Mouse (Mus musculus) hindbrain, embryonic 11.5 days (tissue): ENCODE data around the gene Phf3. TPM values are rescaled to one million over a fixed set of nuclear protein-coding genes. Genes with fewer than 3 reads are reported as not detected.
"Not testable (repeated sequence)": the region's sequence is repeated elsewhere in the genome, so short reads cannot be mapped to it uniquely, and the experiment has no call there.

Experiments used
- ATAC-seq: fragments of 200-750 bp; cut with Nextera tagmentation; 2 replicates; pipeline ENCODE4 v1.8.0; 2017; ENCODE audit warnings: mild to moderate bottlenecking, moderate TSS enrichment, moderate library complexity; ENCODE audit not compliant: low FRiP score
- DNase-seq: peaks from one replicate; pipeline ENCODE4 v3.0.0-alpha.2; 2015; ENCODE audit warnings: low spot score
- H3K27ac ChIP-seq: fragments of 300-500 bp; sonication (generic); 2 replicates; pipeline ENCODE4 v1.5.1; 2014; ENCODE audit warnings: mild to moderate bottlenecking, low read depth, low read length
- H3K27me3 ChIP-seq: fragments of 300-500 bp; sonication (generic); 2 replicates; pipeline ENCODE4 v1.6.1; 2014; ENCODE audit warnings: mild to moderate bottlenecking, low read length, moderate library complexity, mixed read lengths; ENCODE audit not compliant: control insufficient read depth, insufficient read depth
- H3K36me3 ChIP-seq: fragments of 300-500 bp; sonication (generic); 2 replicates; pipeline ENCODE4 v1.6.1; 2014; ENCODE audit warnings: mild to moderate bottlenecking, low read length, moderate library complexity, mixed read lengths; ENCODE audit not compliant: control insufficient read depth, insufficient read depth
- H3K4me1 ChIP-seq: fragments of 300-500 bp; sonication (generic); replicated peaks from 2 replicates; pipeline ENCODE4 v1.6.1; 2014; ENCODE audit warnings: low read length, mixed read lengths; ENCODE audit not compliant: control insufficient read depth, insufficient read depth
- H3K4me2 ChIP-seq: fragments of 300-500 bp; sonication (generic); replicated peaks from 2 replicates; pipeline ENCODE4 v1.6.1; 2014; ENCODE audit warnings: mild to moderate bottlenecking, low read depth, low read length
- H3K4me3 ChIP-seq: fragments of 300-500 bp; sonication (generic); 2 replicates; pipeline ENCODE4 v1.5.1; 2014; ENCODE audit warnings: low read depth, low read length
- H3K9ac ChIP-seq: fragments of 300-500 bp; sonication (generic); 2 replicates; pipeline ENCODE4 v1.6.1; 2014; ENCODE audit warnings: low read depth, low read length
- H3K9me3 ChIP-seq: fragments of 300-500 bp; sonication (generic); 2 replicates; pipeline ENCODE4 v1.6.1; 2016; ENCODE audit warnings: low read length; ENCODE audit not compliant: control insufficient read depth
- WGBS: fragments of 180-500 bp; shearing (Covaris S2); extraction: QIAGEN DNeasy Blood & Tissue Kit; methylation state at CpG from one replicate; pipeline ENCODE4 v1.1.7; 2014; 5-methylcytosine and 5-hydroxymethylcytosine counted together
- polyA plus RNA-seq: library from polyadenylated mRNA; unstranded; fragments of >200 nt; fragmentation: Nextera tagmentation; extraction: Ambion mirVana; gene quantifications from 2 replicates; pipeline ENCODE4 v1.2.1, GENCODE M21; 2014

The Phf3 gene
- polyA plus RNA-seq, 1 experiment from 2014 or later = 58.0 TPM

DNA sequence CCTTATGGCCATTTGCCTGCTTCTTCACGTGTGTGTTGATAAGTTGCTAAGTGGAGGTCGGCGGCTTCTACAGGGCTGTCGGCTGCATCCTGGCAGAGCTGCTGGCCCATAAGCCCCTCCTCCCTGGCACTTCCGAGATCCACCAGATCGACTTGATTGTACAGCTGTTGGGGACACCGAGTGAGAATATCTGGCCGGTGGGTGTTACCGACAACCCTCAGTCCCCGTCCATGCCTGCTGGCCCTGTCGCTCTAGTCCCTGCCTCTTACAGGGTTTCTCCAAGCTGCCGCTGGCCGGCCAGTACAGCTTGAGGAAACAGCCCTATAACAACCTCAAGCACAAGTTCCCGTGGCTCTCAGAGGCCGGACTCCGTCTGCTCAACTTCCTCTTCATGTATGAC is 103.1 kb downstream of the Phf3 start:
- WGBS = 93% methylated on average over 13 of the region's 16 CpGs
- not testable (repeated sequence) for H3K4me1 ChIP-seq, H3K27ac ChIP-seq, H3K4me2 ChIP-seq, H3K4me3 ChIP-seq, H3K9me3 ChIP-seq, H3K9ac ChIP-seq, H3K27me3 ChIP-seq, ATAC-seq, H3K36me3 ChIP-seq, DNase-seq

GRCm38 (mm10) chr1:30756794-30757193 is 116.9 kb downstream of the Phf3 start:
- Histone ChIP-seq H3K4me1 (no peaks in the 10 kb centered on the region), H3K27me3 (no peaks in the 10 kb centered on the region), H3K27ac (no peak overlapping the region), H3K4me2 (no peak overlapping the region), H3K9me3 (no peaks in the 10 kb centered on the region), H3K36me3 (no peaks in the 10 kb centered on the region), H3K4me3 (no peak overlapping the region), H3K9ac (no peak overlapping the region)
- ATAC-seq = no peak
- no peak for DNase-seq

DNA sequence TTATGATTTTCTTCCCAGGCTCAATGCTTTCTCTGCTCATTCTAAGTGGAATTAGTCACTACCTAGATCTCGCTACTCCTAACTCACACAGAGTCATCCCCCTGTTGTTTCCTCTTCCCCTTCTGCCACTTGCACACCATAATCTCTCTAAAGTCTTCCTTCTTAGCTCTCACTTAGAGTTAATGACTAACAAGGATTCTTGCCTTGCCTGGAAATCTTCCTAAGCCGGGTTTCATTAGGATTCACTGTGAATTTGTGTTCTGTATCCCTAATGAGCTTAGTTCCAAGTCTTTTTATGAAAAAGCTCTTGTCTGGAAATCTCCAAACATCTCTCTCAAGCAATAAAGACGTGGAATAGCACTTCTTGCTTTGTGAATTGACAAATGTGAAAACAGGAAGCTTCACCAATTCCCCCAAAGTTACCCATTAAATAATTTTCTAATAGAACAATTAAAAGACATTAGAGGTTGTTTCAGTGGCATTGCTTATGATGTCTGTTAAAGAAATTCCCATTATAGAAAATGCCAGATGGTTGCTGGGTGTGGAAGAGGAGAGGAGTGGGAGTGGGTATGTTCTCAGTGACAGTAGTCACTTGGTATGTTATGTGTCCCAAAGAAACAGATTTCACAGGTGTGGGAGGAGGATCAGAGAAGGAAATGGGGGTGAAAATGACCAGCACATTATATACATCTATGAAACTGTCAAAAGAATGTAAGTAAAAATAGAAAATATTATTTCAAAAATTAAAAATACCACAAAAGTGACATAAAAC is 118.1 kb downstream of the Phf3 start:
- 77% methylated on average over 3 of the region's 3 CpGs for WGBS
- Histone ChIP-seq H3K9me3 (no peaks in the 10 kb centered on the region), H3K4me2 (no peak overlapping the region), H3K4me3 (no peak overlapping the region), H3K9ac (no peak overlapping the region), H3K36me3 (no peaks in the 10 kb centered on the region), H3K4me1 (no peaks in the 10 kb centered on the region), H3K27ac (no peak overlapping the region), H3K27me3 (no peaks in the 10 kb centered on the region)
- ATAC-seq (no peak), DNase-seq (no peak)

Other genes starting within 250 kb of the Phf3 start
- not detected in 2 replicates for gene AC153137.1, start 104.0 kb upstream of the Phf3 start, polyA plus RNA-seq